Mouse (Mus musculus) retina, postnatal 1 day (tissue): ENCODE measurements around the gene Pkp1.
A peak's percentile ranks its signal among the peaks of the same experiment; 100 is the strongest.

Experiments used
- DNase-seq: peaks from one replicate; pipeline ENCODE4 v3.0.0-alpha.2; 2012

The Pkp1 gene

GRCm38 (mm10) chr1:135918644-135919407 lies at the start of gene Pkp1:
Gene Pkp1, minus strand, starts transcription at chr1:135919207.
- peak; percentile 36 for DNase-seq

- no peak for DNase-seq
Measured at GRCm38 (mm10) chr1:135967739-135968138, 48.7 kb upstream of the Pkp1 start.

GRCm38 (mm10) chr1:135964561-135964960 lies 45.6 kb upstream of the Pkp1 start:
- no peak for DNase-seq

- DNase-seq = no peak
Measured at GRCm38 (mm10) chr1:135963177-135963576, 44.2 kb upstream of the Pkp1 start.

GRCm38 (mm10) chr1:135958483-135958882 lies 39.5 kb upstream of the Pkp1 start:
- DNase-seq = peak; percentile 76

GRCm38 (mm10) chr1:135948871-135949270 lies 29.9 kb upstream of the Pkp1 start:
- DNase-seq = no peak

GRCm38 (mm10) chr1:135946247-135946646 lies 27.2 kb upstream of the Pkp1 start:
- no peak for DNase-seq

- DNase-seq = peak; percentile 71
Measured at GRCm38 (mm10) chr1:135945711-135946110, 26.7 kb upstream of the Pkp1 start.

- peak; percentile 92 for DNase-seq
Measured at GRCm38 (mm10) chr1:135944526-135945259, 25.7 kb upstream of the Pkp1 start.

GRCm38 (mm10) chr1:135943713-135944112 lies 24.7 kb upstream of the Pkp1 start:
- DNase-seq = peak; percentile 51

- DNase-seq = no peak
Measured at GRCm38 (mm10) chr1:135942116-135942515, 23.1 kb upstream of the Pkp1 start.

- no peak for DNase-seq
Measured at GRCm38 (mm10) chr1:135941259-135942006, 22.4 kb upstream of the Pkp1 start.

- no peak for DNase-seq
Measured at GRCm38 (mm10) chr1:135936091-135936490, 17.1 kb upstream of the Pkp1 start.

GRCm38 (mm10) chr1:135933704-135934293 lies 14.8 kb upstream of the Pkp1 start:
- no peak for DNase-seq

GRCm38 (mm10) chr1:135929876-135930275 lies 10.9 kb upstream of the Pkp1 start:
- peak; percentile 34 for DNase-seq

GRCm38 (mm10) chr1:135925848-135926247 lies 6.8 kb upstream of the Pkp1 start:
- no peak for DNase-seq

- DNase-seq = no peak
Measured at GRCm38 (mm10) chr1:135924377-135924994, 5.5 kb upstream of the Pkp1 start.

GRCm38 (mm10) chr1:135923229-135923628 lies 4.2 kb upstream of the Pkp1 start:
- DNase-seq = no peak

- no peak for DNase-seq
Measured at GRCm38 (mm10) chr1:135917206-135917605, 1.8 kb downstream of the Pkp1 start.

- no peak for DNase-seq
Measured at GRCm38 (mm10) chr1:135916486-135917058, 2.4 kb downstream of the Pkp1 start.

GRCm38 (mm10) chr1:135913657-135914056 lies 5.3 kb downstream of the Pkp1 start:
- DNase-seq = no peak

GRCm38 (mm10) chr1:135909381-135909780 lies 9.6 kb downstream of the Pkp1 start:
- peak; percentile 75 for DNase-seq
